Mouse (Mus musculus) embryonic facial prominence, embryonic 15.5 days (tissue): Measurements from ENCODE around the gene Atf3. TPM values are rescaled to one million over a fixed set of nuclear protein-coding genes. Genes with fewer than 3 reads are reported as not detected.

Experiments
- ATAC-seq: fragments of 200-750 bp; cut with Nextera tagmentation; 2 replicates; pipeline ENCODE4 v1.8.0; 2017; ENCODE audit warnings: low read depth, moderate TSS enrichment; ENCODE audit not compliant: insufficient number of reproducible peaks, low FRiP score, low TSS enrichment
- H3K27ac ChIP-seq: fragments of 300-500 bp; sonication (generic); replicated peaks from 2 replicates; pipeline ENCODE4 v1.5.1; 2015; ENCODE audit warnings: mild to moderate bottlenecking, inconsistent platforms
- H3K27me3 ChIP-seq: fragments of 300-500 bp; sonication (generic); 2 replicates; pipeline ENCODE4 v1.6.1; 2015; ENCODE audit warnings: inconsistent platforms
- H3K36me3 ChIP-seq: fragments of 300-500 bp; sonication (generic); 2 replicates; pipeline ENCODE4 v1.6.1; 2015; ENCODE audit warnings: mild to moderate bottlenecking, inconsistent platforms
- H3K4me1 ChIP-seq: fragments of 300-500 bp; sonication (generic); 2 replicates; pipeline ENCODE4 v1.6.1; 2015; ENCODE audit warnings: inconsistent platforms
- H3K4me2 ChIP-seq: fragments of 300-500 bp; sonication (generic); replicated peaks from 2 replicates; pipeline ENCODE4 v1.6.1; 2015; ENCODE audit warnings: mild to moderate bottlenecking, inconsistent platforms
- H3K4me3 ChIP-seq: fragments of 300-500 bp; sonication (generic); replicated peaks from 2 replicates; pipeline ENCODE4 v1.5.1; 2015; ENCODE audit warnings: mild to moderate bottlenecking, inconsistent platforms
- H3K9ac ChIP-seq: fragments of 300-500 bp; sonication (generic); 2 replicates; pipeline ENCODE4 v1.6.1; 2015; ENCODE audit warnings: inconsistent platforms
- H3K9me3 ChIP-seq: fragments of 300-500 bp; sonication (generic); replicated peaks from 2 replicates; pipeline ENCODE4 v1.6.1; 2016; ENCODE audit warnings: inconsistent platforms
- WGBS: fragments of 180-500 bp; shearing (Covaris S2); methylation state at CpG from one replicate; pipeline ENCODE4 v1.1.7; 2015; 5-methylcytosine and 5-hydroxymethylcytosine counted together
- polyA plus RNA-seq: library from polyadenylated mRNA; unstranded; fragments of >200 nt; fragmentation: Nextera tagmentation; extraction: Ambion mirVana; gene quantifications from 2 replicates; pipeline ENCODE4 v1.2.1, GENCODE M21; 2015

Gene Atf3
- polyA plus RNA-seq, 1 experiment from 2014 or later: 5.8 TPM

DNA sequence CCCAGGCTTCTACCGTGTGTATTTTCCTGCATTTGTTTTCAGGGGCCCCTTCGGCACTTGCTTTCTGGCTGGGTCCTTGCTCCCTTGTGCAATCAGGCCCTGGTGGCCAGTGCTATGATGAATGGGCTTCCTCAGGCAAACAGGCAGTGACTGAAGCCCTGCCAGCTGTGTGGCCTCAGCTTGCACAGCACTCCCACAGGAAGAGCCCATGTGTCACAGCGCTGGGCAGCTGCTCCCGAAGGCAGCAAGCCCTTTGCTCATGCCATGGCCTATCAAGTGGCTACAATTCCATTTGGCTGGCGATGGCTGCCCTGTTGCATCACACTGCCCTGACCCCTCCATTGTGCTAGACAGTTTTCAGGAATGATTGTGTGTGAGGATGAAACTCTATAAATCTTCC, 36.6 kb upstream of the Atf3 start:
- Histone ChIP-seq H3K4me1 (0 out of 2 replicates have a peak, but pooled peaks cover 8% of the 10 kb centered on the region), H3K27ac (no peak overlapping the region), H3K4me3 (no peak overlapping the region), H3K27me3 (no peaks in the 10 kb centered on the region), H3K9me3 (no peaks in the 10 kb centered on the region), H3K9ac (no peak overlapping the region), H3K36me3 (no peaks in the 10 kb centered on the region), H3K4me2 (no peak overlapping the region)
- WGBS: 72% methylated on average over 5 of the region's 5 CpGs
- ATAC-seq: no peak

DNA sequence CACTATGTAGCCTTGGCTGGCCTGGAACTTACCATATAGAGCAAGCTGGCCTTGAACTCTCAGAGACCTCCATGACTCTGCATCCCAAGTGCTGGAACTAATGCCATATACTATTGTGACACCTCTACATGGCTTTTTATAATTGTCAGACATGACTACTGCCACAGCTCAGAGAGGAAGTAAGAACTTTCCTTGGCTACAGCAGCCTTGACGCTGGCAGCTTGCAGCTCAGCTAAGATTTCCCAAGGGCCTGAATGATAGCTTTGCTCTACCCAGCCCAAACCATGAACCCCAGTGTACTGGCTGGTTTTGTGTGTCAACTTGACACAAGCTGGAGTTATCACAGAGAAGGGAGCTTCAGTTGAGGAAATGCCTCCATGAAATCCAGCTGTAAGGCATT, 35.8 kb upstream of the Atf3 start:
- Histone ChIP-seq H3K4me2 (no peak overlapping the region), H3K9ac (no peak overlapping the region), H3K4me1 (0 out of 2 replicates have a peak, but pooled peaks cover 8% of the 10 kb centered on the region), H3K4me3 (no peak overlapping the region), H3K27ac (no peak overlapping the region), H3K36me3 (no peaks in the 10 kb centered on the region), H3K27me3 (no peaks in the 10 kb centered on the region), H3K9me3 (no peaks in the 10 kb centered on the region)
- WGBS: 44% methylated on average over 1 of the region's 1 CpGs
- no peak for ATAC-seq

DNA sequence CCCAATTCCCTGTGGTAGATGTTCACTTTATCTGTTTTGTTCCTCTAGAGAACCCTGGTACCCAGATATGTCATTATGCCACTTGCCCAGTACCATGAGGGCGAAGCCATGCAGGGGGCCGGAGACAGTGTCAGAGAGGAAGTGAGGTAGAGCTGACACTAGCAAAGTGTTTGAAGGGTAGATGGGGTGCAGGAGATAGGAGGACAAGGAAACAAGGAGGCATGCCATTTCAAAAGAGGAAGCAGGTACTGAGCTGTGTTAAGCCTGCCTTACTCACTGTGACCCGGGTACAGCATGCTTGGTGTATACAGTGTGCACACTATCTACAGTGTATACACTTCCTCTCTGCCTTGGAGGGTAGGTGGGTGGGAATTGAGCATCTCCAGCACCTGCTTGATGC, 32.1 kb upstream of the Atf3 start:
- Histone ChIP-seq H3K4me3 (no peak overlapping the region), H3K4me1 (no peaks in the 10 kb centered on the region)
- 87% methylated on average over 3 of the region's 3 CpGs for WGBS

DNA sequence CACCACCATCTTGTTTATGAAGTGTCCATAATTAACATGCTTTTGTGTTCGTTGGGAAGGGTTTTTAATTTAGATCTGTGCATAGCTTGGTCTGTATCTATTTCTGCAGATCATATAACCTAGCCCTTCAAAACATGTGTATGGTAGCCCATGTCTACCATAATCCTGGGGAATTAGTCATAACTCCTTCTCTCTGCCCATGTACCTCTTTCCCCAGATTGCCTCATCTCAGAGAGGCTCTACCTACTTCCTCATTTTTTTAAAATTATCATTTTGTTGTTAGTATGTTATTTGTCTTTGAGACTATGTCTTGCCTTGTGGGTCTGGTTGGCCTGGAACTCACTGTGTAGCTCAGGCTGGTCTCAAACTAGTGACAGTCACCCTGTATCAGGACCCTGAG, 30.6 kb upstream of the Atf3 start:
- Histone ChIP-seq H3K27ac (no peak overlapping the region), H3K9me3 (no peaks in the 10 kb centered on the region), H3K9ac (no peak overlapping the region), H3K4me1 (no peaks in the 10 kb centered on the region), H3K36me3 (peaks cover 8% of the 10 kb centered on the region; the same call in 1 of the 2 replicates), H3K4me2 (no peak overlapping the region), H3K27me3 (no peaks in the 10 kb centered on the region), H3K4me3 (no peak overlapping the region)
- ATAC-seq: no peak
- WGBS: 73% methylated on average over 1 of the region's 1 CpGs

More for the DNA sequence above, 32.1 kb upstream of the Atf3 start:
- no peak for ATAC-seq
- H3K36me3 ChIP-seq: peaks cover 8% of the 10 kb centered on the region; the same call in 1 of the 2 replicates
- H3K9ac ChIP-seq: no peak overlapping the region
- no peaks in the 10 kb centered on the region for H3K27me3 ChIP-seq
- H3K4me2 ChIP-seq: no peak overlapping the region
- H3K27ac ChIP-seq: no peak overlapping the region
- no peaks in the 10 kb centered on the region for H3K9me3 ChIP-seq

DNA sequence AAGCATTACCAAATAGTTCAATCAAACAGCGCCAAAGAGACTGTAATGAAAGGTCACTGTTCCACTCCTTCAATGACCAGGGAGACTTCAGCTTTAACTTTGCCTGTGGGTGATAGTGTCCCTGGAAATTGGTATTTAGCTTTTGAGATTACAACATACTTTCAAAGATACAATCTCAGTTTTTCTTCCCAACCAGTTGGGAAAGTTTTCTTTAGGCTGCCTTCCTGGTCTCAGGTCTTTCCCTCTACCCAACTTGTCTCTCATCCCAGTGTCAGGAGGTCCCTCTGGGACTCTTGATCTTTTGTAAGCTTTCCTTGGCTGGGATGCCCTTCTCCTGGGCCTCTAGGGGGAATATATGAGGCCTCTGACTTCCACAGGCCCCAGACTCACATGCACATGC, 29.7 kb upstream of the Atf3 start:
- Histone ChIP-seq H3K4me1 (no peaks in the 10 kb centered on the region), H3K36me3 (peaks cover 8% of the 10 kb centered on the region; the same call in 1 of the 2 replicates), H3K27me3 (no peaks in the 10 kb centered on the region), H3K4me2 (no peak overlapping the region), H3K4me3 (no peak overlapping the region), H3K9me3 (no peaks in the 10 kb centered on the region), H3K9ac (no peak overlapping the region), H3K27ac (no peak overlapping the region)
- no peak for ATAC-seq
- WGBS: 97% methylated on average over 1 of the region's 1 CpGs

DNA sequence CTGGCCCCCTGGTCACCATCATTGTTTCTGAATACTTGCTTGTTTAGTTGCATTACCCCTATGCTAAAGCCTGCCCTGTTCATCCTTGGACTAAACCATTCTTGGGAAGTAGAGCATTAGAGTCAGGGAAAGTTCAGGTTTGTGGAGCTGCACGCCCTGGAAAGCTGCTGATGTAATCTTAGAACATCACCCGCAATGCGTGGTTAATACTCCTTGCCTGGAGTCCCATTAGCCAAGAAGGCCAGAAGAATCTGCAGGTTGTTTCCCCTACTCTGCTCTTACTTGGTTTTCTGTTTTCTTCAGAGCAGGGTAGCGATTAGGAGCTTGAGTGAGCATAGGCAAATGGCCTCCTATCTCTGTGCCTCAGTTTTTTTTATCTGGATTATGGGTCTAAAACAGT, 26.0 kb upstream of the Atf3 start:
- no peak overlapping the region for H3K4me2 ChIP-seq
- H3K27ac ChIP-seq: no peak overlapping the region
- WGBS: 86% methylated on average over 4 of the region's 4 CpGs
- H3K4me1 ChIP-seq: no peaks in the 10 kb centered on the region
- no peak overlapping the region for H3K4me3 ChIP-seq
- H3K36me3 ChIP-seq: peaks cover 8% of the 10 kb centered on the region; the same call in 1 of the 2 replicates
- no peak overlapping the region for H3K9ac ChIP-seq
- no peaks in the 10 kb centered on the region for H3K27me3 ChIP-seq
- ATAC-seq: no peak
- no peaks in the 10 kb centered on the region for H3K9me3 ChIP-seq

DNA sequence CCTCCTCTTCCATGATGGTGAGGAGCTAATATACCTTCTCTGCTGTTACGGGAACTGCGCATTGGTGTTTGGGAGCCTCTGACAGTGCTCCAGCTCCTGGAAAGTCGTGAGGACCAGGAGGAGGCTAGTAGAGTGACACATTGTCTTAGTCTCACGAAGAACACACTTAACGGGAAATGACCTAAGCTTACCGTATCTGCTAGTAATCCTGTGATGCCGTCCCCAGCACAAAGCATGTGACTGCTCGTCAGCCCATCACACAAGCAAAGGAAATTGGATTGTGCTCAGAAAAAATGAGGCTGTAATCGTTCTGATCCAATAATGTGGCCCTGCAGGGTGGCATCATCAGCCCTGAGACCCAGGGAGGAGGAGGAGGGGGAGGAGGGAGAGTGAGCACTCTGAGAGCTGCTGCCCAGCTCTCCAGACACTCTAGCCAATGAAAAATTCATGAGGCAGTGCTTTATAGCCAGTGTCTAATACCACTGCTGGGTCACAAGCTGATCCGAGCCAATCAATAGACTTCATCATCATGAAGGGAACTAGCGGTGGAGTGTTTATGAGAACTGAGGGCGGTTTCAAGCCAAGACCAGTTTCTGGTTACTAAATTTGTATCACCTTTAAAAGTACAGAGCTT, 24.3 kb upstream of the Atf3 start:
- Histone ChIP-seq H3K9me3 (no peaks in the 10 kb centered on the region), H3K27me3 (no peaks in the 10 kb centered on the region), H3K4me3 (no peak overlapping the region), H3K9ac (no peak overlapping the region), H3K4me2 (no peak overlapping the region), H3K4me1 (no peaks in the 10 kb centered on the region), H3K36me3 (peaks cover 8% of the 10 kb centered on the region; the same call in 1 of the 2 replicates), H3K27ac (no peak overlapping the region)
- no peak for ATAC-seq
- WGBS: 73% methylated on average over 12 of the region's 12 CpGs

DNA sequence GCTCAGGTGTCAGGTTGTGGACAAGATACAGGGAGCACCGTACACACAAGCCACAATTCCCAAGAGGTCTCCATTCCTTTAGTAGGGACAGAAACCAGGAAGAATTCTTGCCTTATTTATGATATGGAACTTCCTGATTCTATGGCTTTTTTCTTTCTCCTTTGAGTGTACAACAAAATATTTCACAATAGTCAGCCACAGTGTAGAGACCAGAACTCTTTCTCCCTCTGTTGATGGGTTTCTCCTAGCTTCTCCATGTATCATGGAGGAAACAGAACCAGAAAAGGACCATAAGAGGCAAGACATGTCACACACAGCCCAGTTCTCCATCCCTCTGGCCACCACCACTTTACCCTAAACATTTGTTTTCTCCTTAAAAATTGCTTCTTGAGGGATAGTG, 23.7 kb upstream of the Atf3 start:
- Histone ChIP-seq H3K9ac (no peak overlapping the region), H3K9me3 (no peaks in the 10 kb centered on the region), H3K4me3 (no peak overlapping the region), H3K36me3 (peaks cover 7% of the 10 kb centered on the region; the same call in 1 of the 2 replicates), H3K27me3 (no peaks in the 10 kb centered on the region), H3K27ac (no peak overlapping the region), H3K4me1 (no peaks in the 10 kb centered on the region), H3K4me2 (no peak overlapping the region)
- ATAC-seq: no peak
- 88% methylated on average over 1 of the region's 1 CpGs for WGBS

DNA sequence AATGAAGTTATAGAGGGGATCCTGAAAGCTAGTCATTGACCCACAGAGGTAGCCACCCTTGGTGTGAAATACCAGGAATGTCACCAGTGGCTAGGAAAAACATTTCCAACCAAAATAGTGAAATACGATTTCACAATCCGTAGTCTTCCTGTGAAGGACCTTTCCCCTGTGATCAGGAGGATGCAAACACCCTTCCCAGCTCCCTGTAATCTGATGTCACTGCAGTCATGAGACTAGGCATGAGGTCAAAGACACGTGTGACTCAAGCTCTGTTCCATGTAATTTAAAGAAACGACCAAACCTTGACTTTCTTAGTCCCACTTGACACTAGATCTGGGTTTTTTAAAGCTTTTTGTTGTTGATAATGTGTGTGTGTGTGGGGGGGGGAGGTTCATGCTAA, 21.8 kb upstream of the Atf3 start:
- no peak for ATAC-seq
- WGBS: 81% methylated on average over 4 of the region's 4 CpGs

DNA sequence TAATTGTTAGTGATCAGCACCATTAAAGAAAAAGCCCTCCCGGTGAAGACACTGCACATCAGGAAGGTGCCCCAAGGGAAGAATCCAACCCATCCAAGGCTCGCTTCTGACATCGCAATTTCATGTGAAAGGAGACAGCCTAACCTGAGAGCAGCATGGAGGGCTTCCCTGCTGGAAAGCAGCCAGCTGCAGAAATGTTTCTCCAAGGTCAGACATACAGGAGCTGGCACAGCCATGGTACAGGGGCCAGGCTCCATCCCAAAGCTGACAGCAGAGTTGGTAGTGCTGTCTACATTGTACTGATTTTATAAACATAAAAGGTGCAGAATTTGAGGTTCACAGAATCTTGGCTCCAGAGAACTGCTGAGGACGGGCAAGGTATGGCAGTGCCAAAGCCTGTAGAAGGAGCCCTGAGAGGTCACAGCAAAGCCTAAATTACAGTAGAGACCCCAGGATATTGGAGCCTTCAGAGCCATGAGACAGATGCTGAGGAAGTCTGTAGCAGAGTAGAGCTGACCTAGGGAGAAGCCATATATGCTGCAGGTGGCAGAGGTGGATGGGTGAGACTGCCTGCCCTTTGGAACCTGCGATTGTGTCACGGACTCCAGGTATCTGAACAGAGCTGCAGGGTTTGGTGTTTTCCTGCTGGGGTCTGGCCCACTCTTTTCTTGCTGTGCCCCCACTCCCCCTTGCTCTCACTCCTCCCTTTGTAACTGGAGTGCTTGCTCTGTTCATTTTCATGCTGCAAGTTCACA, 18.1 kb upstream of the Atf3 start:
- ATAC-seq: no peak
- no peaks in the 10 kb centered on the region for H3K27me3 ChIP-seq
- 72% methylated on average over 6 of the region's 6 CpGs for WGBS
- H3K9ac ChIP-seq: no peak overlapping the region
- no peak overlapping the region for H3K4me3 ChIP-seq
- no peak overlapping the region for H3K27ac ChIP-seq
- no peaks in the 10 kb centered on the region for H3K9me3 ChIP-seq
- H3K36me3 ChIP-seq: no peaks in the 10 kb centered on the region
- H3K4me1 ChIP-seq: no peaks in the 10 kb centered on the region
- no peak overlapping the region for H3K4me2 ChIP-seq

More for the DNA sequence above, 21.8 kb upstream of the Atf3 start:
- Histone ChIP-seq H3K4me1 (no peaks in the 10 kb centered on the region), H3K27me3 (no peaks in the 10 kb centered on the region), H3K9me3 (no peaks in the 10 kb centered on the region), H3K9ac (no peak overlapping the region), H3K27ac (no peak overlapping the region), H3K4me2 (no peak overlapping the region), H3K36me3 (no peaks in the 10 kb centered on the region), H3K4me3 (no peak overlapping the region)

DNA sequence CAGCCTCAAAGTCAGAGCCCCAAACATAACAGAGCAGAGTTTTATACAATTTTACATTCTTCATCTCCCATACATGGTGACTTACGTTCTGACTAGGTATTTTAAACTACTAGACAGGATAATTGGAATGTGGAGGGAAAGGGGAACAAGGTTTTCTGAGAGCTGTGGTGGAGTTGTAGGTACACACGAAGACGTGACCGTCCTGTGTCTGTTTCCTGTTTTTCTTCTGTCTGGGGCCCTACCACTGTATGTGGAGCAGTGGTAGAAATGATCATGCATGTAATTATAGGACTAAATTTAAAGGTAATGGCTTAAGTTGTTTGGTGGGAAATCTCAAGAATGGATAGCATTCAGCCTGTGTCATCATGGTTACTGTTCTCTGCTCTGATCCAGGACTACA, 17.0 kb upstream of the Atf3 start:
- Histone ChIP-seq H3K36me3 (no peaks in the 10 kb centered on the region), H3K27me3 (no peaks in the 10 kb centered on the region), H3K9ac (no peak overlapping the region), H3K4me3 (no peak overlapping the region), H3K4me1 (no peaks in the 10 kb centered on the region), H3K27ac (no peak overlapping the region), H3K9me3 (no peaks in the 10 kb centered on the region), H3K4me2 (no peak overlapping the region)
- no peak for ATAC-seq
- WGBS: 82% methylated on average over 4 of the region's 4 CpGs
